Mouse (Mus musculus) midbrain, embryonic 14.5 days (tissue): Measurements from ENCODE around the gene Gmfb. TPM values are rescaled to one million over a fixed set of nuclear protein-coding genes. Genes with fewer than 3 reads are reported as not detected.

Experiments
- ATAC-seq: fragments of 200-750 bp; cut with Nextera tagmentation; 2 replicates; pipeline ENCODE4 v1.8.0; 2017; ENCODE audit warnings: moderate number of reproducible peaks, moderate library complexity; ENCODE audit not compliant: low FRiP score, low TSS enrichment
- DNase-seq: peaks from one replicate; pipeline ENCODE4 v3.0.0-alpha.2; 2015
- H3K27ac ChIP-seq: fragments of 300-500 bp; sonication (generic); replicated peaks from 2 replicates; pipeline ENCODE4 v1.5.1; 2014; ENCODE audit warnings: mild to moderate bottlenecking, low read depth, low read length, moderate library complexity
- H3K27me3 ChIP-seq: fragments of 300-500 bp; sonication (generic); 2 replicates; pipeline ENCODE4 v1.6.1; 2014; ENCODE audit warnings: low read length, control low read depth, mixed read lengths; ENCODE audit not compliant: control insufficient read depth, insufficient read depth
- H3K36me3 ChIP-seq: fragments of 300-500 bp; sonication (generic); 2 replicates; pipeline ENCODE4 v1.6.1; 2014; ENCODE audit warnings: low read length, control low read depth; ENCODE audit not compliant: control insufficient read depth, insufficient read depth
- H3K4me1 ChIP-seq: fragments of 300-500 bp; sonication (generic); 2 replicates; pipeline ENCODE4 v1.6.1; 2014; ENCODE audit warnings: mild to moderate bottlenecking, antibody characterized with exemption, low read length, control low read depth; ENCODE audit not compliant: control insufficient read depth, insufficient read depth
- H3K4me2 ChIP-seq: fragments of 300-500 bp; sonication (generic); 2 replicates; pipeline ENCODE4 v1.6.1; 2014; ENCODE audit warnings: mild to moderate bottlenecking, low read length, moderate library complexity
- H3K4me3 ChIP-seq: fragments of 300-500 bp; sonication (generic); replicated peaks from 2 replicates; pipeline ENCODE4 v1.5.1; 2014; ENCODE audit warnings: low read depth, low read length
- H3K9ac ChIP-seq: fragments of 300-500 bp; sonication (generic); replicated peaks from 2 replicates; pipeline ENCODE4 v1.6.1; 2014; ENCODE audit warnings: mild to moderate bottlenecking, low read length, moderate library complexity
- H3K9me3 ChIP-seq: fragments of 300-500 bp; sonication (generic); 2 replicates; pipeline ENCODE4 v1.6.1; 2016; ENCODE audit warnings: low read length, control low read depth, mixed read lengths; ENCODE audit not compliant: control insufficient read depth
- WGBS: fragments of 180-500 bp; shearing (Covaris S2); extraction: QIAGEN DNeasy Blood & Tissue Kit; methylation state at CpG from one replicate; pipeline ENCODE4 v1.1.7; 2014; 5-methylcytosine and 5-hydroxymethylcytosine counted together
- polyA plus RNA-seq: library from polyadenylated mRNA; unstranded; fragments of >200 nt; fragmentation: Nextera tagmentation; extraction: Ambion mirVana; gene quantifications from 2 replicates; pipeline ENCODE4 v1.2.1, GENCODE M21; 2014

Gene Gmfb
- polyA plus RNA-seq, 1 experiment from 2014 or later, result 155 TPM

DNA sequence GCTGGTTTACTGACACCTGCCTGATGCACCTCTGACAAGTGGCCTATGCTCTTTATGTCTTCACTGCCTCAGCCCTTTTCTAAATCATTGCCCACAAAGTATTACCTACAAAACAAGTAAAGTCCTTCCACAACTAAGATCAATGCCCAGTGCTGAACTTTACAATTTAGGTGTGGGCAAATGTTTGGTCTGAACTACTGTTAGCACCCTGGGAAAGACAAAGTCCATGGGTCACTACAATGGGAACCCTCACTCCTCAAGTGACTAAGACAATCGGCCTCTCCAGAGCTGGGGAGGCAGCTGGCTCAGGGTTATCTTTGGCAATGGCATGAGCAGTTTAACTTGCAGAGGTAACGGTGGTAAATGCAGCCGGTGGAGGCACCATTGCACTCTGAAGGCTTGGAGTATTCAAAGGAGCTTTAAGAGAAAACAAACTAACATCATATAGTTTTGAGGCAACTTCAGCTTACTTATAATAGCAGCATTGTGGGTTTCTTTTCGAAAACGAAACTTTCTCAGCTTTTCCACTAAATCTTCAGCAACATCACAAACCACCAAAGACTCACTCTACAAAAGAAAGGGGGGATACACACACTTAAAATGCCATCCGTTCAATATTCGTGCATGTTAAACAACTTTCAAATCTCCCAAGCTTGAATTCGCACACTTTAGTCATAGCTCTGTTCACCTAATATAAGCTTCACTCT, 5.0 kb downstream of the Gmfb start:
- WGBS, result 93% methylated on average over 8 of the region's 8 CpGs
- Histone ChIP-seq H3K27me3 (no peaks in the 10 kb centered on the region), H3K27ac (no peak overlapping the region), H3K36me3 (peaks cover 45% of the 10 kb centered on the region), H3K4me1 (peaks cover 15% of the 10 kb centered on the region), H3K9me3 (no peaks in the 10 kb centered on the region), H3K4me3 (no peak overlapping the region), H3K4me2 (no peak overlapping the region), H3K9ac (no peak overlapping the region)
- DNase-seq (no peak), ATAC-seq (no peak)

DNA sequence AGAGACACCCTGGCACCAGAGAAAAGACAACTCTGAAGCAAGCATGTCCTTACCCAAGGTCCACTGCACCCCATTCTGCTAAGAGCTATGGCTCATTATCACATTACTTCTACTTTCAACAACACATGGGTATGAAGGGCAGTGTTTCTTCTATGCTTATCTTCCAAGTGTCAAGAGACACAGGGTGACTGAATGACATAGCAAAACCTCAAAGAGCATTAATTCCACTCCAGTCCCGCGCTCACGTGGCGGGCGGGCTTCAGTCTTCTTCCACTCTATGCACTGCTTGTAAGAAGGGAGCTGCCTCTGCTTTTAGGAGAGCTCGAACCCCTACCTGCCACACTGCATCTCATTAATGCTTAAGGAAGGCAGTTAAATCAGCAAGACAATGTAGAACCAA, 6.4 kb downstream of the Gmfb start:
- H3K27ac ChIP-seq, result no peak overlapping the region
- no peak overlapping the region for H3K9ac ChIP-seq
- H3K4me2 ChIP-seq, result no peak overlapping the region
- no peaks in the 10 kb centered on the region for H3K9me3 ChIP-seq
- 79% methylated on average over 6 of the region's 6 CpGs for WGBS
- no peak for DNase-seq
- H3K4me3 ChIP-seq, result no peak overlapping the region
- peaks cover 7% of the 10 kb centered on the region for H3K4me1 ChIP-seq
- no peaks in the 10 kb centered on the region for H3K27me3 ChIP-seq
- no peak for ATAC-seq
- H3K36me3 ChIP-seq, result peaks cover 57% of the 10 kb centered on the region

DNA sequence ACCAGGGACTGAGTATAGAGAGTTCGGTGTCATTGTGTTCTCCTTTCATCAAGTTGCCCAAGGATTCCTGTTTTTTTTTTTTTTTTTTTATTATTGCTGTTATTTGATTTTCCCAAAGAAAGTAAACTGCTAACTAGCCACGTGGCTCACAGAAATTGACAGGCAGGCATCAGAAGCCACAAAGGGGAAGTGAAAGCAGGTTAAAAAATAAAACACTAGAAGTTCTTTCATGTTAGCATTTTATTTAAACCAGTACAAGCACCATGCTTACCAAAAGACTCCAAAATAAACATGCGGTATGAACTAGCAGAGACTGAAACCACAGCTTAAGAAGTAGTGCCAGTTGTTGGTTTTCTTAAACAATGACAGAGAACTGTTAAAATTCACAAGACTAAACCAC, 14.1 kb downstream of the Gmfb start:
- ATAC-seq (no peak), DNase-seq (no peak)
- Histone ChIP-seq H3K27ac (no peak overlapping the region), H3K9me3 (no peaks in the 10 kb centered on the region), H3K4me3 (no peak overlapping the region), H3K4me1 (no peaks in the 10 kb centered on the region), H3K36me3 (peaks cover 48% of the 10 kb centered on the region), H3K27me3 (no peaks in the 10 kb centered on the region), H3K9ac (no peak overlapping the region), H3K4me2 (no peak overlapping the region)
- WGBS, result 79% methylated on average over 3 of the region's 3 CpGs

DNA sequence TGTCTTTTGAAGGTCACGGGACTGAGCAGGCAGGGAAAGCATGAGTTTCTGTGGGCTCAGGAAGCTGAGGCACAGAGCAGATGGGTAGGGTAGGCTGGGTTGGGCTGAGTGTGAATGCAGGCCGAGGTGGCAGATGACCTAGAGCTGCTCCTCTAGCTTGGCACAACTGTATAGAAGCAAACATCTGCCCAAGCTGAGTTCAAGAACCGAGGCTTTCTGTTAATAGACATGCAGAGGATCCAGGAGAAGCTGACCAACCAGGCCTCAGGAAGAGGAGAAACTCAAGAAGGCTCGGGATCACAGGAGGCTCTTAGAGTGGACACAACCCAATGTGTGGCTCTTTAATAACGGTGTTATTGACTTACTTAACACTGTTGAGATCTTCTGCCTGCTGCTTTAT, 15.9 kb downstream of the Gmfb start:
- Histone ChIP-seq H3K27ac (no peak overlapping the region), H3K4me1 (no peaks in the 10 kb centered on the region), H3K4me2 (no peak overlapping the region), H3K4me3 (no peak overlapping the region), H3K27me3 (no peaks in the 10 kb centered on the region), H3K9ac (no peak overlapping the region), H3K9me3 (no peaks in the 10 kb centered on the region), H3K36me3 (peaks cover 34% of the 10 kb centered on the region)
- ATAC-seq, result no peak
- WGBS, result 89% methylated on average over 5 of the region's 5 CpGs
- no peak for DNase-seq

DNA sequence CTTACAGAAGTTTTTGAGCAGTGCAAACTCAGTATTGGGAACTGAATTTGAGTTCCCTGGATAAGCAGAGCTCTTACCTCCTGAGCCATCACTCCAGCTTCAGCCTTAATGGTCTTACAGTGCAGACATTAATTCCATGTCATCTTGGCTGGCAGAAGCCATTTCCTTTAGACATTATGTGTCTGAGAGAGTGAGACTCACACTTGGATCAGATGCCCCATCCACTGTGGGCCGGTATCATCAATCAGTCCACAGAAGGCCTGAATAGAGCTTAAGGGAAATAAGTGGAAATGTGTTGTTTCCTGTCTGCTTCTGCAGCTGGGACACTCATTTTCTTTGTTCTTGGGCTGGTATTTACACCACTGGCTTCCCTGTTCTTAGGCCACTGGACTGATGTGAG, 18.3 kb downstream of the Gmfb start:
- Histone ChIP-seq H3K9ac (no peak overlapping the region), H3K27me3 (no peaks in the 10 kb centered on the region), H3K36me3 (peaks cover 20% of the 10 kb centered on the region), H3K4me2 (no peak overlapping the region), H3K4me1 (no peaks in the 10 kb centered on the region), H3K9me3 (no peaks in the 10 kb centered on the region), H3K4me3 (no peak overlapping the region), H3K27ac (no peak overlapping the region)
- WGBS, result 94% methylated on average over 1 of the region's 1 CpGs
- DNase-seq (no peak), ATAC-seq (no peak)

DNA sequence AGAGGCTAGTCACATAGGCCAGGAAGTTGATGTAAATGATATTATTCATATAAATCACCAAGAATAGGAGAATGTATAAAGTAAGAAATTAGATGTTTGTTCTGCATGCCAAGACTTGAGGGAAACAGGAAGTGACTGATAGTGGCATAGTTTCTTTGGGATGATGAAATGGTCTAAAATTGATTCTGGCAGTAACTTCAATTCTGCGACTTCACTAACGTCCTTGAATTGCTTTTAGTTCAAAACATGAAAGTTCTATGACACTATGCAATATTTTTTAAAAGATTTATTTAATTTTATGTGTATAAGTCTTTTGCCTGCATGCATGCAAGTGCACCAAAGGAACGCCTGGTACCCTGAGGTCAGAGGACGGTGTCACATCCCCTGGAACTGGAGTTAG, 18.8 kb downstream of the Gmfb start:
- Histone ChIP-seq H3K36me3 (peaks cover 19% of the 10 kb centered on the region; the same call in 1 of the 2 replicates), H3K27ac (no peak overlapping the region), H3K27me3 (no peaks in the 10 kb centered on the region), H3K4me2 (no peak overlapping the region), H3K4me3 (no peak overlapping the region), H3K9ac (no peak overlapping the region), H3K4me1 (no peaks in the 10 kb centered on the region), H3K9me3 (no peaks in the 10 kb centered on the region)
- DNase-seq (no peak), ATAC-seq (no peak)
- WGBS, result 94% methylated on average over 4 of the region's 4 CpGs

DNA sequence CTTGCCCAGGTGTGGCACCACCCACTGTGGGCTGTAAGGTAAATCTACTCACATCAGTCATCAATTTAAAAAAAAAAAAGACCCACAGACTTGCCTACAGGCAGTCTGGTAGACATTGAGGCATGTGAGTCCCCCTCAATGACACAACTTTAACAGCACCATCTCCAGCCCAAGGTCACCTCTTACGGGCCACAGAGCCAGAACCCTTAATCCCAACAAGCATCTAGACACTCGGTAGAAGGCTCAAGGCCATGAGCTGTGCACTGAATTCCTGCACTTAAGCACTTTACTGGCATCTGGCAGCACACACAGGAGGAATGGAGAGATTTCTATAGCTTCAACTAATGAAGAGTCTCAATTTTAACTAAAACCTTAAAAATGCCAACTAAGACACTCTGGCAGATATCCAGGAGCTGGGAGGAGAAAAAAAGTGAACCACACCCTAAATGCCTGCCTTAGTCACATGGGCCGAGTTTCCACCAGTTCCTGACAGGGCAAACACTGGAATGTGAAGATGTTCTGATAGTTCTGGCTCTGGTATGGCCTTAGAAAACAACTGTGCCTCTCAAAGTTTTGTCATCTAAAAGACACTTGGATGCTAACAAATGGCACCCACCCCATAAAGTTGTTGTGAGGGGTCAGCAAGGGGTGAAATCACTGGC, 21.2 kb downstream of the Gmfb start:
- DNase-seq (no peak), ATAC-seq (no peak)
- WGBS, result 95% methylated on average over 3 of the region's 3 CpGs
- no peaks in the 10 kb centered on the region for H3K4me1 ChIP-seq
- no peak overlapping the region for H3K4me3 ChIP-seq
- no peak overlapping the region for H3K4me2 ChIP-seq
- no peaks in the 10 kb centered on the region for H3K9me3 ChIP-seq
- H3K9ac ChIP-seq, result no peak overlapping the region
- H3K27ac ChIP-seq, result no peak overlapping the region
- 0 out of 2 replicates have a peak, but pooled peaks cover 7% of the 10 kb centered on the region for H3K36me3 ChIP-seq
- no peaks in the 10 kb centered on the region for H3K27me3 ChIP-seq

DNA sequence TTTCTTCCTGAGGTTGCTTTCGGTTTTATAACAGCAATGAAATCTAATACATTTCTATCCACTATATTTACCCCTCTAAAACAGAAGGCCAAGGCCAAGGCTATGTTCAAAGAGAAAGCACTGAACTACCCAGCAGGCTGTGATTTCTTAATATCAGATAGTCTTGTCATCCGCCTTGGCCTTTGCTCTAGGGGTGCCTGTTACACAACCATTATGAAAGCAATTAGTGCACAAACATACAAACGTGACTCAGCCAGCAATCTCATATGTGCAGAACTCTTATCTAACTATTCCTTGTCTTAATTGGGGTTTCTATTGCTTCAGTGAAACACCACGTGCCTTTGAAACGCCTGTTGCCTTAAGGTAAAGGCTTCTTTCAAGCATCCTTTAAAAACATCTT, 27.9 kb downstream of the Gmfb start:
- H3K4me3 ChIP-seq, result no peak overlapping the region
- no peak for DNase-seq
- H3K27ac ChIP-seq, result no peak overlapping the region
- H3K9me3 ChIP-seq, result no peaks in the 10 kb centered on the region
- no peak overlapping the region for H3K9ac ChIP-seq
- WGBS, result 89% methylated on average over 5 of the region's 5 CpGs
- no peak for ATAC-seq
- no peaks in the 10 kb centered on the region for H3K36me3 ChIP-seq
- no peaks in the 10 kb centered on the region for H3K27me3 ChIP-seq
- no peak overlapping the region for H3K4me2 ChIP-seq
- no peaks in the 10 kb centered on the region for H3K4me1 ChIP-seq

DNA sequence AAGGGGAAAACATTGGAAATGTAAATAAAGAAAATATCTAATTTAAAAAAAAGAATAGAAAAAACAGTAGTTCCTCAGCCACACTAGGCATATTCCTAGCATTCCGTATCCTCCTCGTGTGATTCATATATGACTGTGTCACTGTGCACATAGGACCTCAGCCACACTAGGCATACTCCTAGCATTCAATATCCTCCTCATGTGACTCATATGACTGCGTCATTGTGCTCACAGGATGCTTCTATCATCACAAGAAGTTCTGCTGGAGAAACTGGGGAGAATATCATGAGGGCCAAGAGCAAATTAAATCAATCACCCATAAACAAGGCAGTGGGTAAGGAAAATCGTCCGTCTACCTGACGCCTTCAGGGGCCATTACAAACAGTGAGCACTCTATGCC, 31.3 kb downstream of the Gmfb start:
- WGBS, result 93% methylated on average over 6 of the region's 6 CpGs
- no peaks in the 10 kb centered on the region for H3K27me3 ChIP-seq
- H3K9ac ChIP-seq, result no peak overlapping the region
- H3K4me1 ChIP-seq, result peaks cover 12% of the 10 kb centered on the region; the same call in 1 of the 2 replicates
- no peak overlapping the region for H3K27ac ChIP-seq
- H3K4me3 ChIP-seq, result no peak overlapping the region
- ATAC-seq (no peak), DNase-seq (no peak)
- H3K4me2 ChIP-seq, result no peak overlapping the region
- H3K36me3 ChIP-seq, result no peaks in the 10 kb centered on the region
- H3K9me3 ChIP-seq, result no peaks in the 10 kb centered on the region
